Mouse (Mus musculus): Measurements from ENCODE around the gene Eef1a1.
"Not testable (repeated sequence)": the region's sequence is repeated elsewhere in the genome, so short reads cannot be mapped to it uniquely, and the experiment has no call there.

Gene Eef1a1

GRCm38 (mm10) chr9:78508106-78508786 is 19.3 kb upstream of the Eef1a1 start:
- in situ Hi-C loops (cut with MboI, MseI) = no loop called here

DNA sequence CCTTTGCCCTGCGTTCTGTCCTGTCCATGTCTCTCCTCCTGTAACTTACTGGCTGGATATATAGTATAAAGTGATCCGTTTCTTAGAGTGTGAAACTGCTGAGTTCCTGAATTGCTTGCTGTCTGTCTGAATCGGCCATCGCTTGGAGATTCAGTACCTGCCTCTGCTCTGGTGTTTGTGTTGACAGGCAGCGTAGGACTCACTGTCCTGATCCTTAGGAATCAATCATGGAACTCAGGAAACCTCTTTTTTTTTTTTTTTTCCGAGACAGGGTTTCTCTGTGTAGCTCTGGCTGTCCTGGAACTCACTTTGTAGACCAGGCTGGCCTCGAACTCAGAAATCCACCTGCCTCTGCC is 17.7 kb upstream of the Eef1a1 start:
- in situ Hi-C loops (cut with MboI, MseI) = no loop called here

GRCm38 (mm10) chr9:78506002-78506721 is 17.2 kb upstream of the Eef1a1 start:
- in situ Hi-C loops (cut with MboI, MseI) = no loop called here

DNA sequence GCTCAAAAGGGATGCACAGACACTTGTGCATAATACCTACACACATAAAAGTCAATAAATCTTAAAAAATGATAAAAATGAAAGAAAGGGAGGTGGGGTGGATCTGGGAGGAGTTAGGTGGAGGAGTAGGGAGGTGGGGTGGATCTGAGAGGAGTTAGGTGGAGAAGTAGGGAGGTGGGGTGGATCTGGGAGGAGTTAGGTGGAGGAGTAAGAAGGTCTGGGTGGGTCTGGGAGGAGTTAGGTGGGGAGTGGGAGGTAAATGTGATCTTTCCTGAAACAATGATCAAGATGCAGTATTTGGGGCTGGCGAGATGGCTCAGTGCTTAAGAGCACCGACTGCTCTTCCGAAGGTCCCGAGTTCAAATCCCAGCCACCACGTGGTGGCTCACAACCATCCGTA is 16.3 kb upstream of the Eef1a1 start:
- in situ Hi-C loops (cut with MboI, MseI) = no loop called here

- in situ Hi-C loops (cut with MboI, MseI) = no loop called here
These were observed 15.7 kb upstream of the Eef1a1 start for GRCm38 (mm10) chr9:78504679-78505078.

DNA sequence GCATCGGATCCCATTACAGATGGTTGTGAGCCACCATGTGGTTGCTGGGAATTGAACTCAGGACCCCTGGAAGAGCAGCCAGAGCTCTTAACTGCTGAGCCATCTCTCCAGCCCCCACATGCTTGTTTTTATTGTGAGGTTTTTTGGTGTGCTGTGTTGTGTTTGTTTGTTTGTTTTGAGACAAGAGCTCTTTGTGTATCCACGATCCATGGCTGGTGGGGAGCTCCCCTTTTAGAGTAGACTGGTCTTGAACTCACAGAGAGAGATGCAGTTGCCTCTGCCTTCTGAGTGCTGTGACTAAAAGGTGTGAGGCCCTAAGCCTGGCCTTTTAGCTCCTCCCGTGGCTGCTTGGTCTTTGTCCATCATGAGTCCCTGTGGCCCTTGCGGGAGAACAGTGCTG is 15.2 kb upstream of the Eef1a1 start:
- in situ Hi-C loops (cut with MboI, MseI) = no loop called here

- in situ Hi-C loops (cut with MboI, MseI) = no loop called here
These were observed 14.5 kb upstream of the Eef1a1 start for GRCm38 (mm10) chr9:78503223-78504079.

- in situ Hi-C loops (cut with MboI, MseI) = no loop called here
These were observed 12.3 kb upstream of the Eef1a1 start for GRCm38 (mm10) chr9:78501284-78501683.

DNA sequence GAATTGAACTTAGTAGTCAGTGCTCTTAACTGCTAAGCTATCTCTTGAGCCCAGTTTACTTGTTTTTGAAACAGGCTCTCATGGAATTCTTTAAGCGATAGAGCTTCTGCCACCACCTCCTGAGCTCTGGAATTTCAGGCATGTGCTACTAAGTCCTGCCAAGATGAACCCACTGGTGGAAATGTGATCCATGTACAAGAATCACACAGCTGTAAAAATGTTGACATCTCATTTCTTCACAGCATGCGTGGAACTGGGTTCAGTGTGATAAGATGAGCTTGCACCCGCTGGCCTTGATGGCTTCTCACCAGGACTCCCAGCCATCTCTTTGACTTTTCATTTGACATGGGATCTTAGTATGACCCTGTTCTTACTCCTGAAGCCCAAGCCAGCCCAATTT is 11.4 kb upstream of the Eef1a1 start:
- in situ Hi-C loops (cut with MboI, MseI) = no loop called here

DNA sequence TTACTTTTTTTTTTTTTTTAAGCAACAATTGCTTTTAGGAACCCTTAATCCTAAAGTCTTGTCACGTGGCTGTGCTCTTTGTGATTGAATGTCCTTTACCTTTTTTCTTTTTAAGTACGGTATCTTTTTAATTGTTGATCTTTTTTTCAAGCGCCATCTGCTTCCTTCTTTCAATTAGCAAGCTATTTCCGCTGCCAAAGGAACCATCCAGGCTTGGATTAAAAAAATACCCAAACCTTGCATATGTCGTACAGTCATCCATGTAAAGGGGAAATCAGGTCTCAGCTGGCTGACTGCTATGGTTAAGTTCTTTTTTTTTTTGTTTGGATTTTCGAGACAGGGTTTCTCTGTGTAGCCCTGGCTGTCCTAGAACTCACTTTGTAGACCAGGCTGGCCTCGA is 4.2 kb upstream of the Eef1a1 start:
- in situ Hi-C loops (cut with MboI, MseI) = no loop called here

GRCm38 (mm10) chr9:78492254-78492653 is 3.3 kb upstream of the Eef1a1 start:
- in situ Hi-C loops (cut with MboI, MseI) = no loop called here

GRCm38 (mm10) chr9:78491169-78491568 is 2.2 kb upstream of the Eef1a1 start:
- in situ Hi-C loops (cut with MboI, MseI) = no loop called here

GRCm38 (mm10) chr9:78488021-78488420 is 930 bp downstream of the Eef1a1 start:
- in situ Hi-C loops (cut with MboI, MseI) = not testable (repeated sequence)

DNA sequence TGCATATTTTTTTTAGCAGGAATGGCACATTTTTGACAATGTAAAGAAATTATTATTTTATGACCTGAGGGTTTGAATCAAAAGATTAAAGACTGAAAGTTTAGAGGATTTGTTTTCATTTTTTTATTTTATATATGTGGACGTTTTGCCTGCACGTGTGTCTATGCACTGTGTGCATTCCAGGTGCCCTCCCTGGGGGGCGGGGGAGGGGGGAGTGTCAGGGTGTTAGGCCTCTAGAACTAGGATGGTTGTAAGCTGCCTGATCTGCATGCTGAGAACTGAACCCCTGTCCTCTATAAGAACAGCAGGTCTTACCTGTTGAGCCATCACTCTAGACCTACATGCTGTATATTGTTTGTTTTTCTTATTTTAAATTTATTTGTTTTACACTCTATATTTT is 4.3 kb downstream of the Eef1a1 start:
- in situ Hi-C loops (cut with MboI, MseI) = loop anchor here (5.0 kb wide), 1 partner anchor 38 kb away; no protein-coding TSS in a partner anchor

DNA sequence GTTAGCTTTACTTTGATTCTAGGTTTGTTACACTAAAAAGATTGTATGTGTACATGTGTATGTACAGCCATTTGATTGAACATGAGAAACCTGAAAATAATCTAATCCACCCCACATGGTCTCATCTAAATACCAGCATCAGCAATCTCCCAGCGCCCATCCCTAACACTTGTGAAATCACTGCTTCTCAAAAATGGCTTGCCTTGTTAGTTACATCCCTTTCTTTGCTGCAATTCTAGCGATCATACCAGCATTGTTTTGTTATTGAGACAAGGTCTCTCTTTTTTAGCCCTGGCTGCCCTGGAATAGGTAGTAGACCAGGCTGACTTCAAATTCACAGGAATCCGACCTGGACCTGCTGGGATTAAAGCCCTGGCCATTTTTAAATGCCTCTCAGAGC is 6.6 kb downstream of the Eef1a1 start:
- in situ Hi-C loops (cut with MboI, MseI) = loop anchor here (5.0 kb wide), 1 partner anchor 40 kb away; no protein-coding TSS in a partner anchor

DNA sequence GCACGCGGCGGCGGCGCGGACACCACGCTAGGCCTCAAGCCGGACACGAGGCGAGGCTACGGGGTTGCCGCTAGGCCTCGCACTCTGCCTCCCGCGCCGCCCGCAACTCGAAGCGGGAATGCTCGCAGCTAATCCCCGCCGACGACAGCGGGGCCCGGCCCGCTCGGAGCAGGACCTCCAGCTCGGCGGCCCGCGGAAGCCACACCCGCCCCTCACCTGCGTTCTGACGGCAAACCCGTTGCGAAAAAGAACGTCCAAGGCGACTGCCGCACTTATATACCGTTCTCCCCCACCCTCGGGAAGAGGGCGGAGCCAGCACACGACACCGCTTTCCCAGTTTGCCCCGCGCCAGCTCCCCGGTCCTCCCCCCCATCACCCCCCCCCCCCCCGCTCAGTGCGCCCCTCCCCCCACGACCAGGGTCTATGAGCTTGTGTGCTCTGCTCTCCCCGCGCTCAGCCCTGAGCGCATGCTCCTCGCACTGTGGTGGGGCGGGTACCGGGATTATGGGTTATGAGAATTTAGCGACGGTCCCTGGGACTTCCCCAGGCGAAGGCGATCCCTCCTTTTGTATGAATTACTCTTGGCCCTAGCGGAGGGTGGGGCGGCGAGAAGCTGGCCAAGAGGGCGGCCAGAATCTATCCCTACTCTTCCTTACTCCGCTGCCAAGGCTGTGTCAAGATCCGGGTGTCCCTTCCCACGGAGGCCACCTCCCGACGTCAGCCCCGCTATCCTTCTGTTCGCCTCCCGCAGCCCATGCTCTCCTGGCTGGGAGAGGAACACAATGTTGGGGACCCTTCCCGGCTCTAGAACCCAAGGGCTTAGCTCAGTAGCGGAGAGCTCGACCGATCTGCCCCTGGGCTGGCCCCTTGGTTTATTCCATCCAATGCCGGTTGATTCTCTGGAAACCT is 7.3 kb downstream of the Eef1a1 start:
- in situ Hi-C loops (cut with MboI, MseI) = loop anchor here (5.0 kb wide), 1 partner anchor 41 kb away; no protein-coding TSS in a partner anchor

DNA sequence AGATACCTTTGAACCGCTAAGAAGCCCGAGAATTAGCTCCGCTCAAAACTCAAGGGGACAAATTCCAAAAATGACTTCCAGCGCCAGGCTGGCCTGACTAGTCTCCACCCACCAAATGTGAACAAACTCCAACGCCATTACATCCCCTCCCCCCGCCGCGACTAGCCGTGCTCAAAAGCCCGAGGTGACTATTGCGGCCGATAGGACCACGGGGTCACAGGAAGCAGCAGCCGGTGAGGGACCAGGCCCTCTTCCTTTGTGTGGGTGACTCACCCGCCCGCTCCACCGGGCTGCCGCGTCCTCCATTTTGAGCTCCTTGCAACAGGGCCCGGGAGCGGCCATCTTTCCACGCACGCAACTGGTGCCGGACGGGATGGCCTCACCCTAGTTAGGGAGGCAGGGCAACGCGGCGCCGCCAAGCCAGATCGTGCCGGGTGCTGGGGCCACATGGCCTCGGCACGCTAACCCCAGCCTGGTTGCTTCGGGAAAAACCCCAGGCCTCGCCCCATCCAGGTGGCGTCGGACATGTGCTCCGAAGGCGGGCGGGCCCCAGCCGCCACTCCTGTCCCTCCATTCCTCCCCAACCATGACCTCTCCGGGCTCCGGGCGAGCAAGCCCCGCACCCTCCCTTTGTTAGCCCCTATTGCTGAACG is 8.1 kb downstream of the Eef1a1 start:
- in situ Hi-C loops (cut with MboI, MseI) = loop anchor here (5.0 kb wide), 1 partner anchor 41 kb away; no protein-coding TSS in a partner anchor

- in situ Hi-C loops (cut with MboI, MseI) = loop anchor here (5.0 kb wide), 1 partner anchor 42 kb away; no protein-coding TSS in a partner anchor
These were observed 8.7 kb downstream of the Eef1a1 start for GRCm38 (mm10) chr9:78480227-78480626.

DNA sequence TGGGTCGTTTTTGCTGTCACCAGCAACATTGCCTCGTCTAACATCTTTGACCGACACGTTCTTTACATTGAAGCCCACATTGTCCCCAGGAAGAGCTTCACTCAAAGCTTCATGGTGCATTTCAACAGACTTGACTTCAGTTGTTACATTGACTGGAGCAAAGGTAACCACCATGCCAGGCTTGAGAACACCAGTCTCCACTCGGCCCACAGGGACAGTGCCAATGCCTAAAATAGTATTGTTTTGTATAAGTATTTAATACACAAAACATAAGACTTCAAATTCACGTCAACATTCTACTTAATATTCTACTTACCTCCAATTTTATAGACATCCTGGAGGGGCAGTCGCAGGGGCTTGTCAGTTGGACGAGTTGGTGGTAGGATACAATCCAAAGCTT is 9.6 kb downstream of the Eef1a1 start:
- in situ Hi-C loops (cut with MboI, MseI) = not testable (repeated sequence)

- in situ Hi-C loops (cut with MboI, MseI) = not testable (repeated sequence)
These were observed 10.8 kb downstream of the Eef1a1 start for GRCm38 (mm10) chr9:78478009-78478605.

Measured in T-helper 2 cell (primary cell).